Mouse (Mus musculus) urinary bladder, postnatal 10 days (tissue): ENCODE data around the gene Mrgprb1.
"Not testable (repeated sequence)": the region's sequence is repeated elsewhere in the genome, so short reads cannot be mapped to it uniquely, and the experiment has no call there.

Experiments used
- DNase-seq: peaks from one replicate; pipeline ENCODE4 v3.0.0; 2022; ENCODE audit warnings: low spot score

Gene Mrgprb1

GRCm38 (mm10) chr7:48456242-48456641, at the start of gene Mrgprb1:
Gene Mrgprb1, minus strand, starts transcription at chr7:48456342.
- DNase-seq = no peak

GRCm38 (mm10) chr7:48499221-48499620, 43.1 kb upstream of the Mrgprb1 start, which contains the start of gene Mrgprx2:
Gene Mrgprx2, minus strand, starts transcription at chr7:48499321.
- DNase-seq = no peak

- no peak for DNase-seq
These were observed 19.6 kb downstream of the Mrgprb1 start for GRCm38 (mm10) chr7:48436581-48436980.

- not testable (repeated sequence) for DNase-seq
These were observed 20.2 kb downstream of the Mrgprb1 start for GRCm38 (mm10) chr7:48435936-48436335.
